Mouse (Mus musculus) myocyte (in vitro differentiated cells): ENCODE results near the gene 9130409I23Rik. TPM values are rescaled to one million over a fixed set of nuclear protein-coding genes. Genes with fewer than 3 reads are reported as not detected.

Source experiments
- H3K27me3 ChIP-seq: one replicate; pipeline ENCODE4 v1.6.1; 2011; ENCODE audit not compliant: control insufficient read depth, insufficient read depth, insufficient read length
- H3K36me3 ChIP-seq: one replicate; pipeline ENCODE4 v1.6.1; 2011; ENCODE audit not compliant: control insufficient read depth, insufficient read depth
- H3K4me2 ChIP-seq: one replicate; pipeline ENCODE4 v1.6.1; 2011; ENCODE audit warnings: low read depth, control low read depth
- H3K4me3 ChIP-seq: one replicate; pipeline ENCODE4 v1.5.1; 2011; ENCODE audit warnings: mild to moderate bottlenecking, control low read depth, moderate library complexity
- H3K79me2 ChIP-seq: one replicate; pipeline ENCODE4 v1.6.1; 2011; ENCODE audit not compliant: control insufficient read depth, insufficient read depth
- H3ac ChIP-seq: one replicate; pipeline ENCODE4 v1.6.1; 2011; ENCODE audit not compliant: control insufficient read depth, insufficient read length
- CEBPB ChIP-seq: IDR thresholded peaks from 2 replicates; pipeline ENCODE4 v1.6.1; 2011; ENCODE audit warnings: mild to moderate bottlenecking, moderate library complexity; ENCODE audit not compliant: poor library complexity, insufficient read depth, severe bottlenecking
- E2F4 ChIP-seq: IDR thresholded peaks from one replicate; pipeline ENCODE4 v1.6.1; 2011; ENCODE audit warnings: mild to moderate bottlenecking, control low read depth, moderate library complexity; ENCODE audit not compliant: insufficient read depth
- MAX ChIP-seq: IDR thresholded peaks from one replicate; pipeline ENCODE4 v1.6.1; 2011; ENCODE audit warnings: low read depth, mild to moderate bottlenecking, control low read depth
- MYOD1 ChIP-seq, 3 experiments: IDR thresholded peaks; one replicate each; pipeline ENCODE4 v1.6.1; 2011; ENCODE audit warnings: control low read depth in 2 of 3, low read depth in 2 of 3, mild to moderate bottlenecking in 2 of 3, moderate library complexity in 1 of 3; ENCODE audit not compliant: insufficient read length in 2 of 3, control insufficient read depth in 1 of 3
- MYOG ChIP-seq, 3 experiments: IDR thresholded peaks; one replicate each; pipeline ENCODE4 v1.6.1; 2011; ENCODE audit warnings: control low read depth in 2 of 3, low read depth in 2 of 3, mild to moderate bottlenecking in 2 of 3; ENCODE audit not compliant: insufficient read length in 2 of 3, control insufficient read depth in 1 of 3, insufficient read depth in 1 of 3
- POLR2A ChIP-seq: IDR thresholded peaks from one replicate; pipeline ENCODE4 v1.6.1; 2011; ENCODE audit warnings: low read depth, mild to moderate bottlenecking, control low read depth, moderate library complexity; ENCODE audit not compliant: insufficient read length
- POLR2AphosphoS2 ChIP-seq: IDR thresholded peaks from one replicate; pipeline ENCODE4 v1.6.1; 2011; ENCODE audit warnings: low read depth, control low read depth; ENCODE audit not compliant: insufficient read length
- REST ChIP-seq: IDR thresholded peaks from one replicate; pipeline ENCODE4 v1.6.1; 2011; ENCODE audit warnings: mild to moderate bottlenecking, control low read depth, moderate library complexity; ENCODE audit not compliant: insufficient read depth, insufficient read length
- SRF ChIP-seq: IDR thresholded peaks from one replicate; pipeline ENCODE4 v1.6.1; 2011; ENCODE audit warnings: low read depth; ENCODE audit not compliant: control insufficient read depth, insufficient read length
- TCF12 ChIP-seq: IDR thresholded peaks from one replicate; pipeline ENCODE4 v1.6.1; 2011; ENCODE audit warnings: mild to moderate bottlenecking, control low read depth; ENCODE audit not compliant: poor library complexity, insufficient read depth, severe bottlenecking
- TCF3 ChIP-seq: IDR thresholded peaks from one replicate; pipeline ENCODE4 v1.6.1; 2011; ENCODE audit warnings: low read depth, control low read depth; ENCODE audit not compliant: insufficient read length
- USF1 ChIP-seq: IDR thresholded peaks from one replicate; pipeline ENCODE4 v1.6.1; 2011; ENCODE audit warnings: low read depth, mild to moderate bottlenecking, control low read depth, moderate library complexity
- polyA plus RNA-seq: library from polyadenylated mRNA; unstranded; fragments of >200 nt; fragmentation: generic; extraction: Trizol; gene quantifications from one replicate; pipeline ENCODE4 v1.2.1, GENCODE M21; 2012; ENCODE audit warnings: missing spikeins

Gene 9130409I23Rik
- polyA plus RNA-seq, 1 experiment: not detected

GRCm38 (mm10) chr1:181073075-181073474 lies 22.0 kb downstream of the 9130409I23Rik start:
- Histone ChIP-seq H3K4me2 (no peak overlapping the region), H3ac (no peak overlapping the region), H3K4me3 (no peak overlapping the region), H3K79me2 (no peaks in the 10 kb centered on the region), H3K36me3 (no peaks in the 10 kb centered on the region), H3K27me3 (peaks cover 47% of the 10 kb centered on the region)
- TF ChIP-seq TCF3 (no peak), USF1 (no peak), REST (no peak), TCF12 (no peak), MYOD1 (IDR thresholded peaks at IDR 0.05; ENCODE audit: control insufficient read depth in 1 of 3, insufficient read length in 2 of 3, low read depth in 2 of 3) (no peak), E2F4 (no peak), CEBPB (no peak), POLR2A (no peak), POLR2AphosphoS2 (no peak), MYOG (IDR thresholded peaks at IDR 0.05; ENCODE audit: control insufficient read depth in 1 of 3, insufficient read depth in 1 of 3, insufficient read length in 2 of 3, low read depth in 2 of 3) (no peak), MAX (no peak), SRF (no peak)

- H3K4me2 ChIP-seq: no peak overlapping the region
- H3K27me3 ChIP-seq: peaks cover 14% of the 10 kb centered on the region
- no peaks in the 10 kb centered on the region for H3K79me2 ChIP-seq
- H3K36me3 ChIP-seq: no peaks in the 10 kb centered on the region
- no peak overlapping the region for H3ac ChIP-seq
- no peak overlapping the region for H3K4me3 ChIP-seq
- no peak for TF ChIP-seq E2F4
- peak; percentile 68 for TF ChIP-seq REST
Observed at GRCm38 (mm10) chr1:181084021-181084420, 33.0 kb downstream of the 9130409I23Rik start.

DNA sequence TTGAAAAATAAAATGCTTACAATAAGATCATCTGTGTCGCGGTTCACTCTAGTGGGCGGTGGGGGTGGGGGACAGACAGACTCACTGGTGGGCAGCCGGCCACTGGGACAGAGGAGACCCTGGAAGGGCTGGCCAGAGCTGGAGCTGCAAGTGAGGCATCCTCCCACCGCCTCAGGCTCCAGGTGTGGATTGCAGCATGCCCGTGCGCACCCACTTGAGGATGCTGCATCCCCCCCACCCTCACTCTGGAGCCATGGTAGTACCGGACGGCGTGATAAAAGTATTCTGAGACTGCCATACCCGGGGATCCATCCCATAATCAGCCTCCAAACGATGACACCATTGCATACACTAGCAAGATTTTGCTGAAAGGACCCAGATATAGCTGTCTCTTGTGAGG lies 39.0 kb downstream of the 9130409I23Rik start:
- Histone ChIP-seq H3K36me3 (peaks cover 29% of the 10 kb centered on the region), H3K4me2 (no peak overlapping the region), H3K27me3 (no peaks in the 10 kb centered on the region), H3K4me3 (no peak overlapping the region), H3K79me2 (no peaks in the 10 kb centered on the region), H3ac (no peak overlapping the region)
- TF ChIP-seq POLR2AphosphoS2 (peak; percentile 91), TCF12 (no peak), USF1 (no peak), REST (no peak)

Other genes starting within 250 kb of the 9130409I23Rik start
- gene H3f3a, start 237.3 kb upstream of the 9130409I23Rik start, polyA plus RNA-seq: 597 TPM
- gene Sde2, start 200.1 kb upstream of the 9130409I23Rik start, polyA plus RNA-seq: 15.3 TPM
- gene Lefty2, start 158.1 kb upstream of the 9130409I23Rik start, polyA plus RNA-seq: not detected
- gene Pycr2, start 146.9 kb upstream of the 9130409I23Rik start, polyA plus RNA-seq: 52.6 TPM
- 2.9 TPM for gene Lefty1, start 116.2 kb upstream of the 9130409I23Rik start, polyA plus RNA-seq
- gene Tmem63a, start 108.9 kb upstream of the 9130409I23Rik start, polyA plus RNA-seq: 45.5 TPM
- gene Ephx1, start 30.3 kb upstream of the 9130409I23Rik start, polyA plus RNA-seq: 116 TPM
- gene Nvl, start 93.0 kb downstream of the 9130409I23Rik start, polyA plus RNA-seq: 7.8 TPM
- gene Cnih4, start 93.5 kb downstream of the 9130409I23Rik start, polyA plus RNA-seq: 56.8 TPM
- 47.7 TPM for gene Wdr26, start 160.8 kb downstream of the 9130409I23Rik start, polyA plus RNA-seq